Mouse (Mus musculus) spleen, adult 2 months (tissue): ENCODE measurements at regions not wholly inside any gene's neighbourhood (a gene's known extent, or its start where the extent isn't known, plus 50 kb on each side); places are given as distances from the start of the nearest gene placed in this dataset.

ENCODE experiments used
- CTCF ChIP-seq: fragments of 200-500 bp; IDR thresholded peaks from 2 replicates; pipeline ENCODE4 v1.5.1; 2011; ENCODE audit warnings: mild to moderate bottlenecking, inconsistent platforms; ENCODE audit not compliant: insufficient read depth, insufficient read length, insufficient replicate concordance; ENCODE audit errors: extremely low read depth
- POLR2A ChIP-seq: fragments of 200-500 bp; IDR thresholded peaks from 2 replicates; pipeline ENCODE4 v1.6.1; 2011; ENCODE audit warnings: low read depth, low read length, inconsistent platforms

- no peak for TF ChIP-seq POLR2A
- no peak for TF ChIP-seq CTCF
Observed at GRCm38 (mm10) chr13:44212936-44213335, 428.4 kb downstream of the Cd83 start.
